Mouse (Mus musculus) heart, adult 2 months (tissue): ENCODE data around the gene Serpini1.

Experiments used
- CTCF ChIP-seq: fragments of 200-600 bp; IDR thresholded peaks from 2 replicates; pipeline ENCODE4 v1.8.1; 2022; ENCODE audit warnings: antibody characterized with exemption, mild to moderate bottlenecking, moderate library complexity
- EP300 ChIP-seq: fragments of 200-500 bp; IDR thresholded peaks from 2 replicates; pipeline ENCODE4 v1.6.1; 2011; ENCODE audit warnings: low read depth, low read length, control low read depth; ENCODE audit not compliant: insufficient read depth

DNA sequence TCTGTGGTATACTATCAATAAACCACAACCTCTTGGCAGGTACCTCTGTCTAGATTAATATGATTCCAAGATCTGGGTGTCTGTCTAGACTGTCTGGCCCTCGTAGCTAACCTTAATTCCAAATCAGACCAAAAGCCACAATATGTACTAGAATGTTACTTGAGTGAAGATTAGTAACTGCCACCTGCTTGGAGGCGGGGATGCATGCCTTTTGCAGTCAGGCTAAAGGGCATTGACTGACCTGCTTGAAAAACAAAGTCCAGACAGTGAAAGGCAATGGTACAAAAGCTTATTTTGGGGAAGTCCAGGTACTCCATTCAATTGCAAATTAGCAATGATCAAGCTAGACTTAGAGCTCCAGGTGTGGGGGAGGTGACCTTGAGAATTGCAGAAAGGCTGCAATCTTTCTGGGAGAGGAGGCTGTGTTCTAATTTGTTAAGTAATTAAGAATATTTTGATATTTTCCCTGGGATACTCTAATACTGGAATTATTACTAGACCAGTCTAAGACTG, 94.3 kb downstream of the Serpini1 start:
- no peak for TF ChIP-seq CTCF
- TF ChIP-seq EP300: no peak
